Mouse (Mus musculus) heart, adult 2 months (tissue): ENCODE data around the gene Trub1.

Experiments
- CTCF ChIP-seq: fragments of 200-600 bp; IDR thresholded peaks from 2 replicates; pipeline ENCODE4 v1.8.1; 2022; ENCODE audit warnings: antibody characterized with exemption, mild to moderate bottlenecking, moderate library complexity
- POLR2A ChIP-seq: fragments of 200-500 bp; IDR thresholded peaks from 2 replicates; pipeline ENCODE4 v1.6.1; 2011; ENCODE audit warnings: mild to moderate bottlenecking, low read depth, low read length, control low read depth; ENCODE audit not compliant: insufficient read depth

GRCm38 (mm10) chr19:57455286-57455960, 2.7 kb downstream of the Trub1 start:
- TF ChIP-seq POLR2A = no peak
- no peak for TF ChIP-seq CTCF
